Mouse (Mus musculus): ENCODE measurements around the gene Fat3. TPM values are rescaled to one million over a fixed set of nuclear protein-coding genes. Genes with fewer than 3 reads are reported as not detected.

Gene Fat3
- polyA plus RNA-seq, 1 experiment from 2014 or later: 1.2 TPM

- no peak overlapping the region for H3K4me2 ChIP-seq
- H3K9ac ChIP-seq: no peak overlapping the region
- H3K4me1 ChIP-seq: no peaks in the 10 kb centered on the region
- no peaks in the 10 kb centered on the region for H3K27me3 ChIP-seq (replicated peaks)
- H3K27ac ChIP-seq: no peak overlapping the region
- 64% methylated on average over 11 of the region's 11 CpGs for WGBS
- H3K9me3 ChIP-seq: no peaks in the 10 kb centered on the region
- no peaks in the 10 kb centered on the region for H3K36me3 ChIP-seq
- ATAC-seq (ENCODE audit: insufficient read depth, low FRiP score, low read depth): no peak
- H3K4me3 ChIP-seq (replicated peaks): no peak overlapping the region
These were observed 155.9 kb downstream of the Fat3 start for GRCm38 (mm10) chr9:16344902-16345855.

GRCm38 (mm10) chr9:16343191-16343590 is 157.9 kb downstream of the Fat3 start:
- no peaks in the 10 kb centered on the region for H3K9me3 ChIP-seq
- H3K4me1 ChIP-seq: no peaks in the 10 kb centered on the region
- WGBS: 73% methylated on average over 2 of the region's 2 CpGs
- no peaks in the 10 kb centered on the region for H3K27me3 ChIP-seq (replicated peaks)
- no peak overlapping the region for H3K27ac ChIP-seq
- no peak overlapping the region for H3K4me3 ChIP-seq (replicated peaks)
- no peaks in the 10 kb centered on the region for H3K36me3 ChIP-seq
- H3K9ac ChIP-seq: no peak overlapping the region
- ATAC-seq (ENCODE audit: insufficient read depth, low FRiP score, low read depth): no peak
- H3K4me2 ChIP-seq: no peak overlapping the region

GRCm38 (mm10) chr9:16342577-16342976 is 158.5 kb downstream of the Fat3 start:
- 77% methylated on average over 8 of the region's 8 CpGs for WGBS
- Histone ChIP-seq H3K4me2 (no peak overlapping the region), H3K9ac (no peak overlapping the region), H3K36me3 (no peaks in the 10 kb centered on the region), H3K27me3 (replicated peaks) (no peaks in the 10 kb centered on the region), H3K27ac (no peak overlapping the region), H3K4me3 (replicated peaks) (no peak overlapping the region), H3K4me1 (no peaks in the 10 kb centered on the region), H3K9me3 (no peaks in the 10 kb centered on the region)
- ATAC-seq (ENCODE audit: insufficient read depth, low FRiP score, low read depth): no peak

GRCm38 (mm10) chr9:16330290-16330984 is 170.6 kb downstream of the Fat3 start:
- Histone ChIP-seq H3K9ac (no peak overlapping the region), H3K4me2 (no peak overlapping the region), H3K4me3 (replicated peaks) (no peak overlapping the region), H3K27me3 (replicated peaks) (no peaks in the 10 kb centered on the region), H3K27ac (no peak overlapping the region), H3K36me3 (no peaks in the 10 kb centered on the region), H3K4me1 (no peaks in the 10 kb centered on the region), H3K9me3 (no peaks in the 10 kb centered on the region)
- WGBS: 26% methylated on average over 3 of the region's 3 CpGs
- ATAC-seq (ENCODE audit: insufficient read depth, low FRiP score, low read depth): no peak

GRCm38 (mm10) chr9:16318957-16319356 is 182.1 kb downstream of the Fat3 start:
- Histone ChIP-seq H3K4me2 (no peak overlapping the region), H3K36me3 (no peaks in the 10 kb centered on the region), H3K4me3 (replicated peaks) (no peak overlapping the region), H3K27me3 (replicated peaks) (no peaks in the 10 kb centered on the region), H3K9me3 (no peaks in the 10 kb centered on the region), H3K4me1 (no peaks in the 10 kb centered on the region), H3K9ac (no peak overlapping the region), H3K27ac (no peak overlapping the region)
- no peak for ATAC-seq (ENCODE audit: insufficient read depth, low FRiP score, low read depth)
- 54% methylated on average over 1 of the region's 1 CpGs for WGBS

GRCm38 (mm10) chr9:16312599-16313197 is 188.4 kb downstream of the Fat3 start:
- H3K4me1 ChIP-seq: no peaks in the 10 kb centered on the region
- no peak overlapping the region for H3K27ac ChIP-seq
- no peak overlapping the region for H3K4me2 ChIP-seq
- no peak overlapping the region for H3K9ac ChIP-seq
- H3K4me3 ChIP-seq (replicated peaks): no peak overlapping the region
- no peak for ATAC-seq (ENCODE audit: insufficient read depth, low FRiP score, low read depth)
- H3K9me3 ChIP-seq: no peaks in the 10 kb centered on the region
- H3K27me3 ChIP-seq (replicated peaks): no peaks in the 10 kb centered on the region
- WGBS: 27% methylated on average over 4 of the region's 4 CpGs
- H3K36me3 ChIP-seq: no peaks in the 10 kb centered on the region

- H3K9me3 ChIP-seq: no peaks in the 10 kb centered on the region
- H3K27me3 ChIP-seq (replicated peaks): no peaks in the 10 kb centered on the region
- no peak overlapping the region for H3K9ac ChIP-seq
- no peak overlapping the region for H3K4me2 ChIP-seq
- no peak for ATAC-seq (ENCODE audit: insufficient read depth, low FRiP score, low read depth)
- no peaks in the 10 kb centered on the region for H3K4me1 ChIP-seq
- H3K4me3 ChIP-seq (replicated peaks): no peak overlapping the region
- WGBS: 48% methylated on average over 5 of the region's 5 CpGs
- no peaks in the 10 kb centered on the region for H3K36me3 ChIP-seq
- H3K27ac ChIP-seq: no peak overlapping the region
These were observed 189.9 kb downstream of the Fat3 start for GRCm38 (mm10) chr9:16310855-16311848.

GRCm38 (mm10) chr9:16310305-16310704 is 190.8 kb downstream of the Fat3 start:
- no peaks in the 10 kb centered on the region for H3K27me3 ChIP-seq (replicated peaks)
- no peak overlapping the region for H3K27ac ChIP-seq
- ATAC-seq (ENCODE audit: insufficient read depth, low FRiP score, low read depth): no peak
- H3K4me1 ChIP-seq: no peaks in the 10 kb centered on the region
- H3K4me3 ChIP-seq (replicated peaks): no peak overlapping the region
- H3K9ac ChIP-seq: no peak overlapping the region
- H3K36me3 ChIP-seq: no peaks in the 10 kb centered on the region
- 70% methylated on average over 4 of the region's 4 CpGs for WGBS
- H3K4me2 ChIP-seq: no peak overlapping the region
- H3K9me3 ChIP-seq: no peaks in the 10 kb centered on the region

- Histone ChIP-seq H3K4me3 (replicated peaks) (no peak overlapping the region), H3K27ac (no peak overlapping the region), H3K4me1 (no peaks in the 10 kb centered on the region), H3K9ac (no peak overlapping the region), H3K9me3 (no peaks in the 10 kb centered on the region), H3K4me2 (no peak overlapping the region), H3K27me3 (replicated peaks) (no peaks in the 10 kb centered on the region), H3K36me3 (no peaks in the 10 kb centered on the region)
- 82% methylated on average over 1 of the region's 1 CpGs for WGBS
- no peak for ATAC-seq (ENCODE audit: insufficient read depth, low FRiP score, low read depth)
These were observed 193.3 kb downstream of the Fat3 start for GRCm38 (mm10) chr9:16307789-16308188.

- no peaks in the 10 kb centered on the region for H3K36me3 ChIP-seq
- no peaks in the 10 kb centered on the region for H3K4me1 ChIP-seq
- H3K9ac ChIP-seq: no peak overlapping the region
- H3K27me3 ChIP-seq (replicated peaks): no peaks in the 10 kb centered on the region
- no peak overlapping the region for H3K4me2 ChIP-seq
- no peak overlapping the region for H3K4me3 ChIP-seq (replicated peaks)
- no peaks in the 10 kb centered on the region for H3K9me3 ChIP-seq
- no peak for ATAC-seq (ENCODE audit: insufficient read depth, low FRiP score, low read depth)
- no peak overlapping the region for H3K27ac ChIP-seq
These were observed 194.9 kb downstream of the Fat3 start for GRCm38 (mm10) chr9:16306222-16306621.

GRCm38 (mm10) chr9:16305396-16306086 is 195.5 kb downstream of the Fat3 start:
- ATAC-seq (ENCODE audit: insufficient read depth, low FRiP score, low read depth): no peak
- no peaks in the 10 kb centered on the region for H3K27me3 ChIP-seq (replicated peaks)
- no peaks in the 10 kb centered on the region for H3K4me1 ChIP-seq
- no peaks in the 10 kb centered on the region for H3K36me3 ChIP-seq
- no peaks in the 10 kb centered on the region for H3K9me3 ChIP-seq
- WGBS: 90% methylated on average over 2 of the region's 2 CpGs
- H3K27ac ChIP-seq: peak overlapping the region; percentile 44; the same call in 1 of the 2 replicates
- no peak overlapping the region for H3K4me3 ChIP-seq (replicated peaks)
- no peak overlapping the region for H3K4me2 ChIP-seq
- no peak overlapping the region for H3K9ac ChIP-seq

All from stomach, embryonic 15.5 days (tissue).